Mouse (Mus musculus): ENCODE data around the gene 1700013H16Rik. TPM values are rescaled to one million over a fixed set of nuclear protein-coding genes. Genes with fewer than 3 reads are reported as not detected.

1700013H16Rik gene
- polyA plus RNA-seq, 1 experiment from 2014 or later, result not detected

DNA sequence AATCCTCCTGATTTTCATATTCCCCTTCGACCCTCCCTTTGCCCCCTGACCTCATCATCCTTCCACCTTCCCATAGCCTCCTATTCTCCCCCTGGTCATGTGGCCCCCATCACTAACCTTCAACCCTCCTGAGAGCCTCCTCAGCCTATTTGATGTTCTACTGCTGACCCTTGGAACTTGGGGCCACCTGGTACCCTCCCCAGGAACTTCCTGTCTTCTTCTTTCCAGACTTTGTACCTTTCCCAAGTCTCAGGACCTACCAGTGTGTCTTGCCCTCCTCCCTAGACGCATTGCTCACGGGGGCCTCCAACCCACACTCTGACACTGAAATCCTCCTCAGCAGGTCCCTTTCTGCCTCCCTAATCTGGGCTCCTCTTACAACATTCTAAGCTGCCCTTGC lies 55.0 kb downstream of the 1700013H16Rik start:
- no peaks in the 10 kb centered on the region for H3K4me1 ChIP-seq (ENCODE audit: control insufficient read depth, insufficient read depth, low read length)
- H3K36me3 ChIP-seq (ENCODE audit: control insufficient read depth, insufficient read depth, low read length), result no peaks in the 10 kb centered on the region
- no peaks in the 10 kb centered on the region for H3K27me3 ChIP-seq (ENCODE audit: control insufficient read depth, insufficient read depth, low read depth, low read length)
- no peak overlapping the region for H3K9ac ChIP-seq (ENCODE audit: low read depth, low read length)
- no peak overlapping the region for H3K4me3 ChIP-seq (ENCODE audit: low read depth, low read length)
- no peak for ATAC-seq
- no peak overlapping the region for H3K4me2 ChIP-seq (ENCODE audit: low read length)
- H3K9me3 ChIP-seq (replicated peaks; ENCODE audit: control insufficient read depth, low read length, poor library complexity, severe bottlenecking), result no peaks in the 10 kb centered on the region
- 65% methylated on average over 3 of the region's 3 CpGs for WGBS
- no peak overlapping the region for H3K27ac ChIP-seq (ENCODE audit: low read length)

DNA sequence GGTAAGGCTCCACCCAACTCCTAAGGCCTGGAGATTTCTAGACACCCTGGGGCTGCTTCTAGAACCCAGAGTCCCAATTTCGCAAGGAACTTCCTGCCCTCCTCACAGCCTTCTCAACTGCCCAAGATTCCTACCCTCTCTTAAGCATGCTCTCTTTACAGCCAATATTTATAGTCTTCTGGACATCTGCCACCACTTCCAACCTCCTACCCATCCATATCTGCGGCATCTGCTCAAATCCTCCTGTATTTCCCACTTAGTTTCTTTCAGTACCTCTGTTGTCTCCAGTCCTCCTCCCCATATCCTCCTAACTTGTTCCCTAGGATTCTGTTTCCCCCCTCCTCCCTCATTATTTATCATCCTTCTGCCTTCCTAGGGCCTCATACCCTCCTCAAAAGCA lies 58.4 kb downstream of the 1700013H16Rik start:
- 93% methylated on average over 2 of the region's 2 CpGs for WGBS
- H3K4me1 ChIP-seq (ENCODE audit: control insufficient read depth, insufficient read depth, low read length), result no peaks in the 10 kb centered on the region
- H3K9ac ChIP-seq (ENCODE audit: low read depth, low read length), result no peak overlapping the region
- no peaks in the 10 kb centered on the region for H3K27me3 ChIP-seq (ENCODE audit: control insufficient read depth, insufficient read depth, low read depth, low read length)
- H3K9me3 ChIP-seq (replicated peaks; ENCODE audit: control insufficient read depth, low read length, poor library complexity, severe bottlenecking), result no peaks in the 10 kb centered on the region
- ATAC-seq, result no peak
- H3K4me2 ChIP-seq (ENCODE audit: low read length), result no peak overlapping the region
- no peak overlapping the region for H3K27ac ChIP-seq (ENCODE audit: low read length)
- H3K4me3 ChIP-seq (ENCODE audit: low read depth, low read length), result no peak overlapping the region
- H3K36me3 ChIP-seq (ENCODE audit: control insufficient read depth, insufficient read depth, low read length), result no peaks in the 10 kb centered on the region

GRCm38 (mm10) chrX:53694008-53694777 lies 63.4 kb downstream of the 1700013H16Rik start:
- Histone ChIP-seq H3K36me3 (ENCODE audit: control insufficient read depth, insufficient read depth, low read length) (no peaks in the 10 kb centered on the region), H3K4me2 (ENCODE audit: low read length) (no peak overlapping the region), H3K4me1 (ENCODE audit: control insufficient read depth, insufficient read depth, low read length) (no peaks in the 10 kb centered on the region), H3K9ac (ENCODE audit: low read depth, low read length) (no peak overlapping the region), H3K27ac (ENCODE audit: low read length) (no peak overlapping the region), H3K27me3 (ENCODE audit: control insufficient read depth, insufficient read depth, low read depth, low read length) (no peaks in the 10 kb centered on the region), H3K4me3 (ENCODE audit: low read depth, low read length) (no peak overlapping the region), H3K9me3 (replicated peaks; ENCODE audit: control insufficient read depth, low read length, poor library complexity, severe bottlenecking) (no peaks in the 10 kb centered on the region)
- WGBS, result 86% methylated on average over 9 of the region's 9 CpGs
- no peak for ATAC-seq

- H3K4me1 ChIP-seq (ENCODE audit: control insufficient read depth, insufficient read depth, low read length), result no peaks in the 10 kb centered on the region
- H3K36me3 ChIP-seq (ENCODE audit: control insufficient read depth, insufficient read depth, low read length), result no peaks in the 10 kb centered on the region
- no peak overlapping the region for H3K9ac ChIP-seq (ENCODE audit: low read depth, low read length)
- H3K4me2 ChIP-seq (ENCODE audit: low read length), result no peak overlapping the region
- ATAC-seq, result no peak
- no peak overlapping the region for H3K27ac ChIP-seq (ENCODE audit: low read length)
- WGBS, result 62% methylated on average over 2 of the region's 2 CpGs
- H3K4me3 ChIP-seq (ENCODE audit: low read depth, low read length), result no peak overlapping the region
- no peaks in the 10 kb centered on the region for H3K9me3 ChIP-seq (replicated peaks; ENCODE audit: control insufficient read depth, low read length, poor library complexity, severe bottlenecking)
- H3K27me3 ChIP-seq (ENCODE audit: control insufficient read depth, insufficient read depth, low read depth, low read length), result no peaks in the 10 kb centered on the region
Measured at GRCm38 (mm10) chrX:53693141-53693540, 64.5 kb downstream of the 1700013H16Rik start.

Other genes with a start within 250 kb of the 1700013H16Rik start
- gene Rtl8c, start 149.8 kb downstream of the 1700013H16Rik start, polyA plus RNA-seq (2015; fragmentation: Nextera tagmentation; extraction: Ambion mirVana), result 229 and 233 TPM in 2 replicates
- gene Gm14597, start 148.9 kb downstream of the 1700013H16Rik start, polyA plus RNA-seq (2015; fragmentation: Nextera tagmentation; extraction: Ambion mirVana), result 0.76 TPM in 1 of 2 replicates, not detected in the other
- 218 and 231 TPM in 2 replicates for gene Rtl8a, start 114.1 kb downstream of the 1700013H16Rik start, polyA plus RNA-seq (2015; fragmentation: Nextera tagmentation; extraction: Ambion mirVana)
- 179 and 185 TPM in 2 replicates for gene Rtl8b, start 87.4 kb downstream of the 1700013H16Rik start, polyA plus RNA-seq (2015; fragmentation: Nextera tagmentation; extraction: Ambion mirVana)
- gene 4930502E18Rik, start 33.0 kb downstream of the 1700013H16Rik start, polyA plus RNA-seq (2015; fragmentation: Nextera tagmentation; extraction: Ambion mirVana), result 0.19 and 0.29 TPM in 2 replicates
- not detected in 2 replicates for gene Zfp36l3, start 18.6 kb upstream of the 1700013H16Rik start, polyA plus RNA-seq (2015; fragmentation: Nextera tagmentation; extraction: Ambion mirVana)
- 1.6 and 2.8 TPM in 2 replicates for gene Xlr, start 39.9 kb upstream of the 1700013H16Rik start, polyA plus RNA-seq (2015; fragmentation: Nextera tagmentation; extraction: Ambion mirVana)

Measured in midbrain, embryonic 16.5 days (tissue).